Mouse (Mus musculus) olfactory bulb, adult 2 months (tissue): ENCODE results near the gene Krtap7-1.

Experiments
- CTCF ChIP-seq: fragments of 200-500 bp; IDR thresholded peaks from 2 replicates; pipeline ENCODE4 v1.5.1; 2012; ENCODE audit warnings: low read depth, mild to moderate bottlenecking, low read length, moderate library complexity; ENCODE audit not compliant: insufficient read depth
- POLR2A ChIP-seq: fragments of 200-500 bp; IDR thresholded peaks from 2 replicates; pipeline ENCODE4 v1.6.1; 2012; ENCODE audit warnings: mild to moderate bottlenecking, low read depth, low read length, moderate library complexity; ENCODE audit not compliant: insufficient read depth

- TF ChIP-seq CTCF (no peak), POLR2A (no peak)
Measured at GRCm38 (mm10) chr16:89513431-89513830, 5.3 kb upstream of the Krtap7-1 start.
